Mouse (Mus musculus) left cerebral cortex, adult 9 months (tissue): Measurements from ENCODE around the gene Uox.

Source experiments
- DNase-seq, 2 experiments: peaks; one replicate each; pipeline ENCODE4 v3.0.0; 2022; ENCODE audit warnings: low spot score in 2 of 2

Uox gene

DNA sequence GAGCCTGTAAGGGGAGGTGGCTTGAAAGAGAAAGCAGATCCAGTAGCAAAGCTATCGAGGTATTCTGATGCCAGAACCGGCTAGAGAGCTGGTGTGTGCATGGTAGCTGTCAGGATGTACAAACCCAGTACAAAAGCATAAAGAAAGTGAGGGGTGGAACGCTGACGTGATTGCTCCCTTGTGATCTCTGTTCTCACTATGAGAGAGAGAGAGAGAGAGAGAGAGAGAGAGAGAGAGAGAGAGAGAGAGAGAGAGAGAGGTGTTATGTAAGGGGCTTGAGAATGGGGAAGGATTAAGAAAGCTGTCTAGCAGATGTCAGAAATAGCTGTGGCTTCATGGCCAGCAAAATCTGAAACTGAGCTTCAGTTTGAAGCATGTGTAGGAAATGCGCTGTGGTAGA lies 13.7 kb downstream of the Uox start:
- DNase-seq, result peak in 1 of 2 experiments; percentile 39

DNA sequence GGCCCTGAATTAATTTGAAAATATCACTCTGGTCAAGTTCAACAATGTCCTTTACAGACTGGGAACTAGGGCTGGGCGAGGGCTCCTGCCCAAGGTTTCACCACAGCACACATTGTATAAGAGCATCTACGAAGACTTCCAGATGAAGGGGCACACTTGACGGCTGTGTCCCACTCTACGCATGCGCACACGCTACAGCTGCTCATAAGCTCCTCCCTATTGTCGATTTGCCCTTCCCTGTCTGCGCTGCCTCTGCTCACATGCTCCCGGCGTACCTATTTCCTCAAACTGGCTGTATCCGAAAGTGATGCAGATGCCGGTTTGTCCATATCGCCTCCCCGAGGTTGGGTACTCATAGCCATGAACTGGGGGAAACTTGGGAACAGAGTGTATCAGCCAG lies 16.4 kb downstream of the Uox start:
- no peak for DNase-seq

DNA sequence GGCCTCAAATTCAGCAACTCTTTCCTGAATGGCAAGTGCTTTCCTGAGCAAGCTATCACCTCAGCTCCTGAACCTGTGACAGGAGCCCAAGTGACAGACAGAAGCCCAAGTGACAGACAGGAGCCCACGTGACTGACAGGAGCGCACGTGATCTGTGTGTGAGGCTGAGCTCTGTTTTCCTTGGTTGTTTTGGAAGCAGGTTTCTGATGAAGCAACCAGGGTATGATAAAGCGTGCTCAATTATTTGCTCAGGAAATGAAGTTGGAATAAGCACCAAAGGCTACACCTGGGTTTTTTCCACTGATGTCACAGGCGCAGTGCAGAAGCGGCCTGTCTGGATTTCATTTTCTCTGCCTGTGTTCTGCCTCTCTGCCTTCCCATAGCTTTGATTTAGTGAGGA lies 19.3 kb downstream of the Uox start:
- DNase-seq, result no peak

DNA sequence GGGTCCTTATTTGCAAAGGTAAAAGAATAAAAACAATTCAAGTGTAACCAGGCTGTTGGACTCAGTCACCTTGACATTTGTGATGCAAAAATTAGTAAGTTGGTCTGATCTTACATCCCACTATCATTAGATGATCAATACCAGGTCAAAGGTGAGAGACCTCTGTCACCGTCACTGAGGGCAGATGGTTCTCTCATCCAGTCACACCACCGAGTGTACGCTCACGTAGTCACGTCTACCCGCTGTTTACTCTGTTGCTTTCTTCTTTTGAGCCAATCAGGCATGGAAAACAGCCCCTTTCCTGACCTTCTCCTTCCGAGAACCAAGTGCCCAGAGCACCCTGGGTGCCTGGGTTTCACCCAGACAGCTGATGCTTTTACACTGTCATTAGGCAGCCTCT lies 20.9 kb downstream of the Uox start:
- no peak for DNase-seq

DNA sequence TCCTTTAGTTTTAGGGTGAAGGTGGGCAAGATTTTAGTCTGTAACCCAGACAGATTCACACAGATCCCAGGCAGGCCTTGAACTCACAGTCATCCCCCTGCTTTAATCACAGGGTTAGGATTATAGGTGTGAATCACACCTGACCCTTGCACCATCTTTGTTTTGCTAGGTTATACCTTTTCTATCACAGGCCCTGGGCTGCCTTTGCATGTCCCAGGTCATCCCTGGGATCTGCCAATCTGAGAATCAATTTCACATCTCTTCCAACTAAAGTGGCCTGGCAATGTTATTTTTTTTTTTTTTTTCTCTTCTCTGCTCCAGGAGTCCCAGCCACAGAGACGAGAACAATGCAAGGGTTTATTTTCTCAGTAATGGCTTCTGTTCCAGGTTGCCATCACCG lies 21.4 kb downstream of the Uox start:
- DNase-seq, result no peak

DNA sequence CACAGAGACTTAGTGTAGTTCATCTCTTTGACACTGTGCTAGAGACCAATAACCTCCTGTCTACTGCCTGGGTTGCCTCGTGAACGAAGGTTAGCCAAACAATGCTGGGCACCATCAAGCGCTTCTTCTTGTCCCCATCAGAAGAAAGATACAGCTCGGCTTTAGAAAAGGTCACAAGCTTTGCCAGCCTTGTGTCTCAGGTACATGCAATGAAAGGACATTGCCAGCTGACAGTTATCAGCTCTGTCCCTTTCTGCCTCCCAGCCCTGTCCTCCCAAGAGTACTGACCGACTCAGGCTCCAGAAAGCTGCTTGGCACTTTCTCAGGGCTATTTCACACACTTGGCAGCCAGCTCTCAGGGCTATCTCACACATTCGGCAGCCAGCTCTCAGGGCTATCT lies 25.2 kb downstream of the Uox start:
- DNase-seq, result no peak

DNA sequence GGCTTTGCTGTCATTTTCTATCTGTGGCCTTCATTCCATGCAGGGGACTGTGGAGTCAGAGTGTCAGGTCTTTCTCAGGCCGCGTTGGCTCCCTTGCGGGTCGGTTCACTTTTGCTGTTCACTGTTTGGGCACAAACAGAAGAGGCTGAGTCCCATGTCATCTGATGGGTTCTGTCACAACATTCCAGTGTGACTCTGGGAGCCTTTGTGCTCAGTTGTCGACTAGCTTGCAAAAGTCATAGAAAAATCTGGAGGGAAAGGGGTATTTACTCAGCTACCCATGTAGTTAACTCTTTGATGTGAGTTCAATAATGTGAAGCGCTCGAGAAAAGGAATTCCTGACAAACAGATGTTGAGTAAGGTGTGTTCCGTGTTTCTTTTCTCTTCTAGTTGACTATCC lies 26.2 kb downstream of the Uox start:
- DNase-seq, result no peak

DNA sequence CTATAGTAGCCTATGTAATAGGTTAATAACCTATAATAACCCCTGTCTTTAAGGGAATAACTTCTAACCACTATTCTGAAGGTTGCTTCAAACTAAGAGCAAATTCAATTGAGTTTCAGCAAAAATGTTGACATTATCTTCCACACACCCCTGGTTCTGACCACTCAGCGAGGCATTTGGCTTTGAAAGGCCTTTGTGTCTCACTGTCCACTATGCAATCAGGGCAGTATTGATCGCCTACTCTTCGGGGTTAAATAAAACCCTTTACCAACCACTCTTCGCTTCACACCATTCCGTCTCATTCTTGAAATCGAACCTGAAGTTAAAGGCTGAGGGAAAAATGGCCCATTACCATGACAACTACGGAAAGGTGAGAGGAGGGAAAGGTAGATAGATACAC lies 26.6 kb downstream of the Uox start:
- no peak for DNase-seq

DNA sequence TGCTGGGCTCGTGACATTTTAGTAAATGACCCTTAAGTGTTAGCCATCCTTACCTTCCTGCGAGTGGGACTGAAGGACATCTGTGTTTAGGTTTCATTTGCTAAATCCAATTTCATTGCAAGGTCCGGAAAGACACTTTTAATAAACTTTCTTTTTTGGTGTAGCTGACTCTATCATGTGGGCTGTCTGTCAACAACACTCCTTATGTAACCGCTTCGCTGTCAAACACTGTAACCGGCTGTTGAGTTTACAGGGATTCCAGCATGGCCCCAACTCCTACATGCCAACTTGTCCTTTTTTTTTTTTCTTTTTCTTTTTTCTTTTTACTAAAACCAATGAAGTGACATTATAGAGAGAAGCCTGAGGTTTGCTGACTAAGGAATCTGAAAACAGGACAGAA lies 28.2 kb downstream of the Uox start:
- DNase-seq, result peak in 1 of 2 experiments; percentile 41

DNA sequence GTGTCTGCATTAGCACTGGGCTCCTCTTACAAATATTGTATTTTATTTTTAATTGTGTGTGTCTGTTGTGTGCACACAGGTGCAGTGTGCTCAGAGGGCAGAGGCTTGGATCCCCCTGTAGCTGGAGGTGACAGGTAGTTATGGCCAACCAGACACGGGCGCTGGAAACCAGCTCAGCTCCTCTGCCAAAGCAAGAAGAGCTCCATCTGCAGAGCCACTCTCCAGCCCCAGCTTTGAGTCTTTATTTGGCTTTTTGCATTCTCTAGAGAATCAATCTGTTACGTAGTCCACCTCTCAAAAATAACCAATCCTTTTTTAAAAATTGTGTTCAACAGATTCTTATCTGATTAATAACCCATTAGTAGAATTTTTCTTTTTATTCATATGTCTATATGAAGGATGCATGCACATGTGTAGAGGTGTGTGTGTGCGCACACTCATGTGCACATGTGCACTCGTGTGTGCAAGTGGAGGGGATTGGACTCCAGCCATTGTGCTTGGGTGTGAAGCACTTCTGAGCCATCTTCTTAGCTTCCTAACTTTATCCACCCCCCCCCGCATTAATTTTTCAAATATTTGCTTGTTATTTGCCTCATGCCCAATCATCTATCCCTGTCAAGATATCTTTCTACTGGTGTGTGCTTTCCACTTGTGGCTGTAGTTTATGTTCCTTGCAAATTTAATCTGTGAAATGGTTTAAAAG lies 29.1 kb downstream of the Uox start:
- DNase-seq, result no peak

DNA sequence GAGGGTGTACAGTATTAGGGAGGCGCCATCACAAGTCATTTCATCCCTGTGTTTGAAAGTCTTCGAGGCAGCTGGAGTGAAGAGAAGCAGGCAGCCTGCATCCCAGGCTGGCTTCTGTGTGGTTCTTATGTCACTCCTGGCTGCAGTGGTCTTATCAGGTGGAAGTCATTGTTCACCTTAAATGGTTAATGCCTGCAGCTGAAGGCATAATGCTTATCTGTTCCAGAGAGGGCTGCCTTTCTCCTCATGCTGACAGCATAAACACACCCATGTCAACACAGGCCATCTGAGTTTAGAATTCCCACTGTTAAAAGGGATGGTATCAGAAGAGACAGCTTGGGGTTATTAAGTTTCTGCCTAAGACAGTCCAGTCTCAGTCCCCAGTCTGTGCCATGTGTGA lies 31.0 kb downstream of the Uox start:
- DNase-seq, result no peak

DNA sequence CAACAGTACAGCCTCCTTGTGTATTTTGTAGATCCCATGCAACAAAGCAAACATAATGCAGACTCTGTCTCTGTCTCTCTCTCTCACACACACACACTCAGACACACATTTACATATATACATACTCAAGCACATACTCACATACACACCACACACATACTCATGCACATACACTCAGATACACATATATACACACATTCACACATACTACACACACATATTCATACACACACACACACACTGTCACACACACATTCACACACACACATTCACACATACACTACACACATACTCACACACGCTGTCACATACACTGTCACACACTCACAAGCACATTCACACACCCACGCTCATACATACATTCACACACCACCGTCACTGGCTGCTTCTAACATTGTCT lies 32.3 kb downstream of the Uox start:
- DNase-seq, result no peak

DNA sequence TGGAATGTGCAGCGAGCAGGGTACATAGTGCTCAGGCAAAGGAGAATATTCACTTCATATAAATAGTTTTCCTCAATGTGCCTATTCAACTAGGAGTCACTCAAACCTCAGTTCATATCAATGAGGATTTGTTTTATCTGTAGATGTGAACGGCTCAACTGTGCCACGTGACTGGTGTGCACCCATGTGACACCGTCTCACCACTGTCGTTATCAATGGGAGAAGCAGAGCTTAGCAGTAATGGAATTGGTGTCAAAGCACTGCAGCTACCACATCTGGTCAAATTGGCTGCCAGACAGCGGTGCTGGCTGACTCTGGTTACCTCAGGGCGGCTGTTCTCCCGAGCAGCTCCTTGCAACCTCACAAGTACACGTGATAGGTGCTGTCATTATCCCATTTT lies 34.4 kb downstream of the Uox start:
- DNase-seq, result no peak

DNA sequence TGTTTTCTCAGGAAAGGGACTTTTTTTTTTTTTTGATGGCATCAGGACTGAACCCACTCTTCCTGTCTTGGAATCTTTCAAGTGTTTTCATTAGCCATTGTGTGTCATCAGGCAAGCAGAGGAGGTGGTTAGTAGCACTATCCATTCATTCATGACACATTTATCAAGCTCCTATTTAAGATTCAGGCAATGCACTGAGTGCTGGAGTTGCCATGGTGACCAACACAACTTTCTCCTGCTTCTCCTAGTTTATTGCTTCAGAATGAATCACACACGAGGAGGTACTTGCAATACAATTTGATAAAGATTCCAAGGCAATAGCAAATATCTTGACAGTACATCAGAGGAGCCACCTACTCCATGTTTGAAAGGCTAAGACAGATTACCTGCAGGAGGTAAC lies 37.1 kb downstream of the Uox start:
- peak; percentile 67 to 79 for DNase-seq

DNA sequence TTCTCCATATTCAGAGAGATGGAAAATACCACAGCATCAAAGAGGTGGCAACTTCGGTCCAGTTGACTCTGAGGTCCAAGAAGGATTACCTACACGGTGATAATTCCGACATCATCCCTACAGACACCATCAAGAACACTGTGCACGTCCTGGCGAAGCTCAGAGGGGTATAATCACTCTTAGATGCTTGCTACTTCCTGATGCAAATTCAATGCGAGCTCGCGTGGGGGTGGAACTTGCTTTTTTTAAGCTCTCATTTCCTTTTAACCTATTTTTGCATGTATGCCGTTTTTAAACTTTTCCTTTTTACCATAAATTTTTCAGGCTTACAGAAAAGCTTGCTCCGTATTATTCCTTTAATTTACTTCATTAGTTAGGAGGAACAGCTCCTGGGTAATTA lies 40.1 kb downstream of the Uox start:
- DNase-seq, result peak in 1 of 2 experiments; percentile 63

DNA sequence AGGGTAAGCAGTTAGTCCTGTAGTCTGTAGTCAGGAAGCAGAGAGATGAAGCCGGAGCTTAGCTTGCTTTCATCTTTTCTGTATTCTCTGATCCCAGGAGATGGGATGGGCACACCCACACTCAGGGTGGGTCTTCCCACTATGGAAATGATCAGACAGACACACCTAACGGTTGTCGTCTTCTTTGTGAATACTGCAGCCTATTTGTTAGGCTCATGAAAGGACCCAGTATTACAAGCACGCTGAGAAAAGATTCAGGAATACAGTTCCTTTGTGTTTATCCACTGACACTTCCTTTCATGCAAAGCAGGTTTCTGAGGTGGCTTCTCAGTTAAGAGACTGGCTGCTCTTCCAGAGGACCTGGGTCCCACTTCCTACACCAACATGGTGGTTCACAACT lies 41.0 kb downstream of the Uox start:
- DNase-seq, result no peak

DNA sequence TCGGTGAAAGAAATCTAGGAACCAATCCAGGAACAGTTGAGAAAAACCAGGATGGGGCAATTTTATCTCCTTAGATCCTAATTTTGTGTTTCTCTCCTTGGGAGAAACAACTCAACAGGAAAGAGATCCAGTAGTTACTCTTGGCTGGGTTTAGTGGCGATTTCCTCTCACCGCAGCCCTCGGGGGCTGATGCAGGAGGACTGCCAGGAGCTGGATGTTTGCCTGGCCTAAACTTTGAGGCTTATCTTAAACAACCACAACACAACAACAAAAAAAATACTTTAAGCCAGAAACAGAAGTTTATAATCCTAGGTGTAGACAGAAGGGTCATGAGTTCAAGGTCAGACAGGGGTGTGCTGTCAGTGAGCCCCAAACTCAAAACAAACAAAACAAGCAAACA lies 41.6 kb downstream of the Uox start:
- DNase-seq, result no peak

DNA sequence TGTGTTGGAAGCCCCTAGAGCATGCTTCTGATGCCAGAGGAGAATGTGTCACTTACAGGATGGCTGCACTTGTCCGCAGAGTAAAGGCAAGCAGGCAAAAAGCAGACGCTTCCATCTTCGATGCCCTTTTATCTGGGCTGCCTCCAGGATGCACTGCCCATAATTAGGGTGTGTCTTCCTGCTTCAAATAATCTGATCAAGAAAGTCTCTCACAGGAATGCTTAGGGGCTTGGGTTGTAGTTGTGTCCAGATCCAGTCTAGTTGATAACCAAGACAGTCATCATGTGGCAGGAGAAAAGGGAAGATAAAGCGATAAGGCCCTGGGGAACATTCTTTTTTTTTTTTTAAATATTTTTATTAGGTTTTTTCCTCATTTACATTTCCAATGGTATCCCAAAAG lies 45.3 kb downstream of the Uox start, which contains the start of gene Dnase2b:
Gene Dnase2b (minus strand): TSS at position 101 of the 400 bp plus-strand sequence.
- DNase-seq, result no peak

DNA sequence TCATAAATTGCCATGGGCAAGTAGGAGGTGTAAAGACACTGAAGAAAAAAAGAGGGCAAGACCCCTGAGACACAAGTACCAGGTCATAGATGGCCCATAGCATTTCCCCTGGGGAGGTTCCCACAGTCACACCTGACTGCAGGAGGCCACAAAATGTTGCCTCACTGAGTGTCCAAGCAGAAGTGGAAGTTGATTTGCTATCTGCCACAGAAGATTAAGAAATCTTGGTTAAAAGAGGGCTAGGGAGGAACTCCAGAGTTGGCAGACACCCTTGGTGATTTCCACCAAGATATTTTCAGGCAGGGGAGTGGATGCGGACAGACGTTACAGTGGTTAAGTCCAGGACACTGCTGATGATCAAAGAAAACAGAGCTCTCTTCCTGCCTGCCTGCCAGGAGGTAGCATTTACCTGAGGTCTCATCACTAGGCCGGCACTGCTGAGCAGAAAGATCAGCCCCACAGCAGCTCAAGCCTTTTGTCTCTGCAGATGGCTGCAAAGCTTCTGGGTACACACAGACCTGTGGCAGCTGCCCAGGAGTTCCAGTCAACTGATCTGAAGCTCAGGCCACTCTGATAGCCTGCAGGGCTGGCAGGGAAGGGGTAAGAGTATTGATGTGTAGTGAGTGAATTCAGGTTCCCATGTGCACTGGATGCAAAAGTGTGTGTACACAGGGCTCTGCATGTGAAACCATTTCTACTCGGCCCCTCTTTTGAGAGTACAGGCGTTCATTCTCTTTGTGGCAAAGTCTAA lies 46.5 kb downstream of the Uox start:
- no peak for DNase-seq

DNA sequence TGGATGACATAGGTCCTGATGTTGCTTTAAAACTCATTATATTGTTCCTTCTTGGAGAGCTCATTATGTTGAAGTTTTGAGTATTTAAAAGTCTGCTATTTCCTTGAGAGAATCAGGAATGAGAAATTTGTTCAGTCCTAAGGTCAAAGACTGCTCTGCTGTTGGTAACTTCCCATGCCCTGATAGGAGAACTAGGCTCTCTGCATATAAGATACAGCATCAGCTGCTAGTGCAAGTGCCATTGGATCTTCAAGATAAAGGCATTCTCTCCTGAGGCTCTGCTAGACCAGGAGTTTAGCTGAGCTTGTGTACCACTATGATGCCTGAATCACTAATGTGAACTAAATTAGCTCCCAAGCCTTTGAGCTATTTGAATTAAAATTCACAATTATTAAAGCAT lies 47.7 kb downstream of the Uox start:
- DNase-seq, result no peak

DNA sequence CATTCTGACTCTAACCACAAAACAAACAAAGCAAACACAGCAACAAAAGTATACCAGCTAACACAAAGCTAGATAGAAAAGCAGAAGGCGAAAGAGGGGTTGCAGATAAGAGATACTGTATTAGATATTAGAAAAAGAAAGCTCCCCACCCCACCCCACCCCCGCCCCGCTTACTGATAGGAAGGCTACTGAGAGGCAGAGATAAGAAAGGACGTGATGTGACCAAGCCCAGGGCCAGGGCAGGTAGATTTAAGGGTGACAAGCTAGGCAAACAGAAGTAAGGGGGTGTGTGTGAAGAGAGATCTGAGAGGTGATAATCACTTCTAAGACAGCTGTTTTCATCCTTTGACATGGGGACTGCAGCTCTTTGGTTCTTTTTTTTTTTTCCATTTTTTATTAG lies 48.1 kb downstream of the Uox start:
- DNase-seq, result no peak

DNA sequence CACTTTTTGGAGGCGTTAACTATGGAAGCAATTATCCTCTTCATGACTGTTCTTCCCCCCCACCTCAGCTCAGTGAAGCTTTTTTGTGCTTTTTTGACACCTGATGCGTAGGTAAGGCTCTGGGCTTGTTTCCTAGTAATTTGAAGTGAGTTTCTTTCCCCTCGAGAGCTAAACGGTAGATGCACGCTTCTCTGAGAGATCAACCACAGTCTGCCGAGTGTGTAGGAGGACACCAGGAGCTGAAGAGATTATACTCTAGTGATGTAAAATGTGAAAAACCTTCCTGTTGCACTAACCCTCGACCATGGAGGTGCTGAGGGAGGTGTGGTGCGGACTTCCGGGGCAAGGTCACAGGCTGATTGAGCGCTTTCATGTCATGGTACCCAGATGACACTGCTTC lies 49.9 kb downstream of the Uox start:
- peak; percentile 75 to 77 for DNase-seq

DNA sequence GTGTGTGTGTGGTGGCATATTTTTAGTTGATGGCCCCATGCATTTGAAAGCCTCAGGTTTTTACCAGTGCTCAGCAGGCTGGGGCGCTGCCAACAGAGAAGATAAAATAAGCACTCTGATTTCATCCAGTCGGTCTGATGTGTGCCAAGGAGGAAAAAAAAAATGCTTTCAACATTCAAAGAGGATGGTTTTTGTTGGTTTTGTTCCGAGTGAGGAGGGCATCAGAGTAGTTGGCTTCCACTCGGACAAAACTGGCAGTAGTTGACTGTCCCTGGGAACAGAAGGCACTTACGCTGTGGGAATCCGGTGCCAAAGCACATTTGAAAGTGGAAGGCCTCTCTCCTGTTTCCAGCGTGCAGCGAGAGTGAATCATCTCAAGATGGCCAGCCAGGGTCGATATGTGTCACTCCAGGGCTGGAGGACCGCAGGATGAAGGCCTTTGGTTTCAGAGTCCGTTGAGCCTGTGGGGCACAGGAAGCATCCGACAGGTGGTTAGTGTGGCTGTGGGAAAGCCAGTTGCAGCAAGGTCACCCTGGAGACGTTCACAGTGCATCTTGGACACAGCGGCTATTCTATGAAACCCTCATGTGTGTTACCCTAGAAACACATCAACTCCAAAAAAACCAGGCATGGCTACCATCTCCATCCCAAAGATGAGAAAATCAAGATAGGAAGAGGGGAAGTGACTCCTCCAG lies 50.5 kb downstream of the Uox start:
- peak; percentile 65 to 91 for DNase-seq
